Mouse (Mus musculus): ENCODE results near the gene Atp6v0c.

DNA sequence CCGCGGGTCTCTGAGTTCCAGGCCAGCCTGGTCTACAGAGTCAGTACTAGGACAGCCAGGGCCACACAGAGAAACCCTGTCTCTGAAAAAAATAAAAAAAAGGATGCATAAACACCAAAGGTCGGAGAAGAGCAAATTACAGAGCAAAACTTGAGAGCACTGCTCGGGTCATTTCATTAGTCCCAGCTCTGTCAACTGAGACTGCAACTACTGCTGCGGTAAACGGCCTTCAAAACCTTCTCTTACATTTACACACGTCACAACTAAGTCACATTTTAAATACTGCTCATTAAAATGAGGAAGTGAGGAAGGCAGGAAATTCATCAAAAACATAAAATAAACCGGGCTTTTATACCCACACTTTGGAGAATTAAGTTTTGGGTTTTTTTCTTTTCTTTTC is 23.3 kb upstream of the Atp6v0c start:
- TF ChIP-seq TAL1 (IDR thresholded peaks at IDR 0.05; ENCODE audit: low read length): no peak
- no peak for TF ChIP-seq GATA1 (IDR thresholded peaks at IDR 0.05; ENCODE audit: low read length)

Measured in erythroblast, embryonic 14.5 days (primary cell).